Mouse (Mus musculus): ENCODE results near the gene Fam172a.

DNA sequence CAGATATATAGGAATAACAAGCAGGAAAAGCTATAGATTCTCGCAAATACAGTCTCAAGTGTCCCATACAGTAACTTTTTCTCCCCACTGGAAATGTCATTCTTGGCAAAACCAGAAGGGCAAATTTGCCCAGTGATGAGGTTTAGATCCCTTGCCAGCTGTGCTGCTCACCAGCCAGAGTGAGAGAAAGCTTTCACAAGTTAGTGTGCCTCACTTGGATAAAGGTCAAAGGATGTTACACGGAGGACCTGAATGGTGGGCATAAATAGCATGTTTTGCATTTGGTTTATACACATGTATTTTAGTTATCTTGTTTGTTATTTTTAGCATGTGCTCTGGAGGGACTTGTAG, 281.0 kb downstream of the Fam172a start:
- TF ChIP-seq CTCF (IDR thresholded peaks at IDR 0.05; ENCODE audit: low read depth, low read length) (no peak), POLR2A (IDR thresholded peaks at IDR 0.05; ENCODE audit: extremely low read depth, insufficient read depth, low read length) (no peak)

Data from liver, adult 2 months (tissue).